Mouse (Mus musculus) regulatory T cell (primary cell): Measurements from ENCODE around the gene BC029722.

Source experiments
- in situ Hi-C: fragments of 300-600 bp; cut with MboI, MseI; formaldehyde crosslinking; loops from one replicate; pipeline ENCODE4 v1.15.1; 2025; ENCODE audit warnings: high pct_unique_total_duplicates

The BC029722 gene

GRCm38 (mm10) chr2:155819449-155820251, 424 bp upstream of the BC029722 start:
- in situ Hi-C loops, result no loop called here

- in situ Hi-C loops, result no loop called here
These were observed 432 bp downstream of the BC029722 start for GRCm38 (mm10) chr2:155818596-155819391.

- in situ Hi-C loops, result no loop called here
These were observed 1.7 kb downstream of the BC029722 start for GRCm38 (mm10) chr2:155817301-155818245.

- in situ Hi-C loops, result no loop called here
These were observed 3.0 kb downstream of the BC029722 start for GRCm38 (mm10) chr2:155816179-155816578.

GRCm38 (mm10) chr2:155814829-155815228, 4.4 kb downstream of the BC029722 start:
- in situ Hi-C loops, result no loop called here

- in situ Hi-C loops, result no loop called here
These were observed 6.6 kb downstream of the BC029722 start for GRCm38 (mm10) chr2:155812637-155813036.

GRCm38 (mm10) chr2:155811821-155812396, 7.3 kb downstream of the BC029722 start:
- in situ Hi-C loops, result no loop called here

- in situ Hi-C loops, result loop anchor here (5.0 kb wide), 1 partner anchor 97 kb away; no protein-coding TSS in a partner anchor
These were observed 9.6 kb downstream of the BC029722 start for GRCm38 (mm10) chr2:155809620-155810019.

GRCm38 (mm10) chr2:155807408-155807807, 11.8 kb downstream of the BC029722 start:
- in situ Hi-C loops, result loop anchor here (5.0 kb wide), 1 partner anchor 95 kb away; no protein-coding TSS in a partner anchor

- in situ Hi-C loops, result loop anchor here (5.0 kb wide), 1 partner anchor 94 kb away; no protein-coding TSS in a partner anchor
These were observed 12.7 kb downstream of the BC029722 start for GRCm38 (mm10) chr2:155806548-155806947.

- in situ Hi-C loops, result loop anchor here (5.0 kb wide), 1 partner anchor 94 kb away; no protein-coding TSS in a partner anchor
These were observed 13.3 kb downstream of the BC029722 start for GRCm38 (mm10) chr2:155805925-155806255.

- in situ Hi-C loops, result loop anchor here (5.0 kb wide), 1 partner anchor 93 kb away; no protein-coding TSS in a partner anchor
These were observed 13.8 kb downstream of the BC029722 start for GRCm38 (mm10) chr2:155805231-155805924.

- in situ Hi-C loops, result no loop called here
These were observed 15.2 kb downstream of the BC029722 start for GRCm38 (mm10) chr2:155804053-155804452.

- in situ Hi-C loops, result no loop called here
These were observed 16.5 kb downstream of the BC029722 start for GRCm38 (mm10) chr2:155802761-155803160.

GRCm38 (mm10) chr2:155798613-155799012, 20.6 kb downstream of the BC029722 start:
- in situ Hi-C loops, result no loop called here

GRCm38 (mm10) chr2:155794674-155795445, 24.4 kb downstream of the BC029722 start:
- in situ Hi-C loops, result no loop called here

GRCm38 (mm10) chr2:155792899-155793298, 26.3 kb downstream of the BC029722 start:
- in situ Hi-C loops, result no loop called here

GRCm38 (mm10) chr2:155787949-155788931, 31.0 kb downstream of the BC029722 start:
- in situ Hi-C loops, result no loop called here
